Mouse (Mus musculus) left cerebral cortex, adult 11 months (tissue): ENCODE measurements at regions not wholly inside any gene's neighbourhood (a gene's known extent, or its start where the extent isn't known, plus 50 kb on each side); places are given as distances from the start of the nearest gene placed in this dataset.

Experiments
- DNase-seq: peaks from one replicate; pipeline ENCODE4 v3.0.0; 2022; ENCODE audit warnings: low spot score

DNA sequence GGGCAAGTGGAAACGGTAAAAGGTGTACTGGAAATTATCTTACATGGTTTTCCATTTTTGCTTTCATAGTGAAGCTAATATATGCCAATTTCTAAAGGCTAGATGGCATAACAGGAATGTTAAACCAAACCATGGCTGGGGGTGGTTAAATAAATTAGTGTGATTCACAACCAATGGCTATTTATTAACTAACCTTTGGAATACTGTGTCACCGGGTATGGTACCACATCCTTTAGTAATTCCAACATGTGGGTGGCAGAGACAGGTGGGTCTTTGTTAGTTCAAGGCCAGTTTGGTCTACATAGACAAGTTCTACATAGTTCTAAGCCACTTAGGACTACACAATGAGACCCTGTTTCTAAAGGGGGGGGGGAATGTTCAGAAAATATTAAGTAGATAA is 179.8 kb upstream of the Plxnc1 start:
- DNase-seq = no peak

DNA sequence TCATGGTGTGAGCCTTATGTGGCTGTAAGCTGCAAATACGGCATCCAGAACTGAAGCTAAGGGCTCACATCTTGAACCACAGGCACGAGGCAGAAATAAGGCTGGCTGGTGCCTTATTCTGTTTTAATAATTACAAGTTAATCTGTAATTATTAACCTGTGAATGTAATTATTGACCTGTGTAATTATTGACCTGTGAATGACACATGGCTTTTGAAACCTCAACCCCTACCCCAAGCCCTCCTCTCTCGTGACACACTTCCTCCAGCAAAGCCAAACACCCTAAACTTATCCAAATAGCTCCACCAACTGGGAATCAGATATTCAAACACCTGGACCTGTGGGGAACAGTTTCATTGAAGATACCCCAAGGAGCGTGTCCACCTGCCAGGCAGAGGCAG is 175.4 kb upstream of the Plxnc1 start:
- no peak for DNase-seq

DNA sequence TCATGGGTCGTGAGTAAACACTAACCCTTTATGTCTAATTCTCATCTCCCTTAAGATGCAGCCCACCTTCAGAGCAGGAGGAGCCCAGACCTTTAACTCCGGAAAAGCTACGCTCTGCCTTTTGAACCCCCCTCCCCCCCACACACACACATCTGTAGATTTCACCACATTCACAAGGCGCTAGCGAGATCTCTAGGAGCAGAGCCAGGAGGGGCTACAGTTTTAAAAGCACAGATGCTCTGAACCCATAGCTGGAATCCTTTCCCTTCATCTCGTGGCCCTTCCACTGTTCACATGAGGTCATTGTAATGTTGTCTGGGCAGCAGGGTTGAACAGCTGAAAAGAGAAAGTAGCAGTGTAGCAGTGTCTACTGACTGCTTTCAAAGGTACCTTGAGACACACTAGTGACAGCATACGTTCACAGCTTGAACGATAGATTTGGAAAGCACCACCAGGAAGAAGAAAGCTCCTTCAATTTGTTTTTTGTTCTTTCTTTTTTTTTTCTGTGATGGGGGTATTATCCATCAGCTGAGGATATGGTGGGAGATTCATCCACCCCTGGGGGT is 174.2 kb upstream of the Plxnc1 start:
- no peak for DNase-seq

DNA sequence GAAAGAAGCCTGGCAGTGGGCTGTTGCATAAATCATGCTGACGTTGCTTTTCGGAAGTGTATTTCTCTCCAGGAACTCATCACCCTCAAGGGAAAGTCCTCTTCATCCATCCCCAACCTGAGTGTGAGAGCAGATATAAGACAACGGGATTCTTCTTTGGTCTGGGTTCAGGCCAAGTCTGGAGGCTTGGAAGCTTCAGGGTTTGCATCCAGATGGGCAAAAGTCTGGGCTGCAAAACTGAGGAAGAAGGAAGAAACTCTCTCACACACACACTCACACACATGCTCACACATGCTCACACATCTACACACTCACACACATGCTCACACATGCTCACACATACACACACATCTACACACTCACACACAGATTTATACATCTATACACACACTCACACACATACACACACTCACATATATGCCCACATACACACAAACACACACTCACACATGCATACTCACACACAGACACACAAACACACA is 173.1 kb upstream of the Plxnc1 start:
- DNase-seq = no peak

DNA sequence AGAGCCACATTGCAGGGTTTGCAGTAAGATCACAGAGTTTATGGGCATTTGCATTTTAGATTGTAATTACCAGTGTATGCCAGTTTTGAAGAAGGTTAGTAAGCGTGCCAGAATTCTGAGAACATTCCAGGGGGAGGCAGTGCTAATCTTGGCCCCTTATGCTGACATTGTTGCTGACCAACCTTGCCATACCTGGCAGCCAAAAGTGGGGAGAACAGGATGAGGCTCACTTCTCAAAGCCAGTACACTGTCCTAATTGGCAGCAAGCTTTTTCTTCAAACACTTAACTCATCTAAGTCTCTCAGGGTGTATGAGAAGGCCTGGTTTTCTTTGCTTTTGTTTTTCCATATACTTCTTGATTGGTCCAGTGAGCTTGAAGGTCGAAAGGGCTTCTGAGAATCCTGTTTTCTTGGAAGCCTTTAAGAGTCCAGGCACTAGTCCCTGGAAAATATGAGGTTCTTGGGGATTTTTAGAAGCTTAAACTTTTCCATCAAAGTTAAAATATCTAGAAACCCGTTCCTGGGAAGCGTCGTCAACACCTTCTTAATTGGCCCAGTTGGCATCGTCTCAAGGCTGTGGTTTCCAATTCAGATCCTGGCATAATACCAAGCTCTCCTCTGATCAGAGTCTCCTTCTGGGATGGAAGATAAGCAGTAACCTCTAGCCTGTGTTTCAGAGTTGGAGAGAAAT is 172.6 kb upstream of the Plxnc1 start:
- no peak for DNase-seq

DNA sequence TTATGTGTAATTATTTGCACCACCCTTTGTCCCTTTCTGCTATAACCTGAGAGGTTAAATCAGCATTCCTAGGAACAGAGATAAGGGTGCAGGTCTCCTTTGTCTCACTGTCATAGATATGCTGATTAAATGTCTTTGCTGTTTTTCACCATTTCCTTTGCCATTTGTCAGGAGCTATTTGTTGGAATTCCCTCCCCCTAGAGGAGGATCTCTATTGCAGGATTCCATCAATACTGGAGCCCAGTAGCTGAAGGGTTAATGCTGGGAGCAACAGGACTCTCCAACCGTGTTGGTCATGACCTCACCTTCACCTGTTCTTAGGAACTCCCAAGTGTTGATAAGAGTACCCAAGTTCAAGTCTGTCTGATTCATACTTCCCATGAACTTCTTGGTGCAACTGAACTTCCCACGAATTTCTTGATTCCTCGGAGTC is 172.0 kb upstream of the Plxnc1 start:
- DNase-seq = no peak

DNA sequence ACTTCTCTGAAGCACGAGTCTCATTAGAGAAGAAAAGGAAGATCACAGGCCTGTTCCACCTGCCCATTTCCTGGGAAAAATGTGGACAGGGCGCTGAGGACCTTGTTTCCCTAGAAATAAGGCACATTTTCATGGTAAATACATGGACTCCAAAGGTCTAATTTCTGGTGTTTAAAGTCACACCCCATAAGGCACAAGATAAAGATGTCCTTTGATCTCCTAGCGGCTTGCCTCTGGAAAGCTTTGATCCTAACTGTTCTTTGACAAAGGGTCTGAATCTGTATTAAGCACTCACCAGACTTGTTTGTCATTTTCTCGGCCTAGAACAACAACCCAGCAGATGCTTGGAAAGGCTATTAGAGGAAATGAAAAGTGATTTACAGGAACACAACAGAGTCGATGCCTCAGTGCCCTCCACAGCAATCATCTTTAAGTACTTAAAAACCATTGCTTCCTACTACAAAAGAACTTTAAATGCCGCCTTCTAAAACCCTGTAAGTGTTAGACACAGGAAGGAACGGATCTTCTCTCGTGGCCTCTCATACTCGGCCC is 168.3 kb upstream of the Plxnc1 start:
- no peak for DNase-seq

DNA sequence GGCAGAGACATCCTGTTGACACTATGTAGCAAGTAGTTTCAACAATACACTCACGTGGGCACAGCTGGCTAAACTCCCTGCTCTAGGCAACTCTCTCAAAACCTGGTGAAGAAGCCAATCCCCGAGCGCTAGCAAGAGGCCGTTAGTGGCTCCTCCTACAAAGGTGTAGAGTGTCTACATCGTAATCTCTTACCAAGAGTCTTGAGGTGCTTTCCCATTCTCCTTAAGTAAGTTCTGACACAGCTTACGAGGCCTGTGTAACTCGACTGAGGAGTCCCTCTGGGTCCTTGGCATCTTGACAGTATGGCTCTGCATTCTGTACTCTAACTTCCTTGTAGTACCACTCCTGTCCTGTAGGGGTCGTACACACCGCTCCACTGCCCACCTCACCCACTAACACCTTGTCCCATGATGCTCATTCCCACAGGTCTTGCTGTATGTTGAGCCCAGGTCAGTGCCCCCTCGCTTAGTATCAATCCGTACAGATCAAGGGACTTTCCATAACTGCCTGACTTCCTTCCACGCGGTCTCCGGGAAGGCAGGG is 167.7 kb upstream of the Plxnc1 start:
- DNase-seq = no peak

DNA sequence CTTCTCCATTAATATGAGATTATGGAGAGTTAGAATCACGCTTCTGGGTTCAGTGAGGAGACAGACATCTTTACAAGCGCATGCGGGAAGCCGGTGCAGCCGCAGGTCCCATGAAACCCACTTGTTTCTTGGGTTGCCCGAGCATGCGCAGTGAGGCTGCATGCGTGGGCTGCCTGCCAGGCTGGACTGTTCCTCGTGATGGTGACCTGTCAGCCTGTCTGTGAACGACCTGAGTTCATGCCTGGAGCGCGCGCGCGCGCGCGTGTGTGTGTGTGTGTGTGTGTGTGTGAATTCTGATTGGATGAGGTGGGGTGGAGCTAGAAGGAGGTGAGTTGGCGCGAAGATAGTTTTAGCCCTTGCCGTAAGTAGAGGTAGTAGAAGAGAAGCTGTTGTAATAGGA is 166.2 kb upstream of the Plxnc1 start:
- no peak for DNase-seq

DNA sequence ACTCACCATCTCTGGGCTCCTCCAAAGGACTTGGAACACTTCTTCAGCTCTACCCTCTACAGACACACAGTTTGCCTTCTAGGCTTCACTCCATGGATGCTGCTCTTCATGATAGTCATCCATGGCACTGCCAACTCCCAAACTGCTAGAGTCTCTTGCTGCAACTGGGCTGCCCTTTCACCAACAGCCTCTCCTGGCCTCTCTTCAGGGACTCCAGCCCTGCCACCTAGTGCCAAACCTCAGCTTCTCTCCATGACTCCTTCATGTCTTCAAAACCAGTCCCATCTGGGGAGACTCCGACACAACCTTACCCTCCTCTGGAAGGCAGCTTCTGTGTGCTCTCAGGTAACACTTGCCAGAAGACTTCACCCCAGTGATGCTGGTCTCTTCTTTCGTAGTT is 164.9 kb upstream of the Plxnc1 start:
- no peak for DNase-seq

DNA sequence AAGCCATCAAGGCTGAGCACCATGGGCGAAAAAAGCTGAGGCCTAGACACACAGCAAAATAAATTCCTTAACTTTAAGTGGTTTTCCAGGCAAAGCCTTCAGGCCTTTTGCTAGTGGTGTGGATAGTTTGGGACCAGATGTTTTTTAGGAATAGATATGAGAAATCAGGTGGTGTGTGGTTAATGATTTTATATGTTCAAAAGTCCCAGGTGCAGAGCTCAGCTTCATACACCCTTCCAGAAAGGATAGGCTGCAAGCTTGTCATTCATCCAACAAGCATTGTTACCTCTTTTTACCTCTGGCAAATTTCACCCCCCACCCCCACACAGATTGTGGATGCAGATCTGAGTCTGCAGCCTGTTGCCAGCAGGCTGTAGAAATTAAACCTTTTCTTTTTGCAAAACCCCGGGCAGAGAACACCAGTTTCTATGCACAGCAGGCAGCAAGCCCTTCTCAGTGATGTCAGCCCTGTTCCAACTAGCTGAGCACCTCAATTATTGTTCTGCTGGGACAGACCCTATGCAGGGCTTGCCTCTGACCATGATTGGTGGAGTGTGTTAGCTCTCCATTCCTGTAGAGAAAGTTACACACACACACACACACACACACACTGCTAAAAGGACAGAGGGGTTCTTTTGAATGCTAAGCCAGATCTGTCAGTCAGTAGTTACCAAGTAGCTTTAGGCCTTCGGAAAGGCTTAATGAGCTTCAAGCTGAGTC is 163.1 kb upstream of the Plxnc1 start:
- DNase-seq = no peak

DNA sequence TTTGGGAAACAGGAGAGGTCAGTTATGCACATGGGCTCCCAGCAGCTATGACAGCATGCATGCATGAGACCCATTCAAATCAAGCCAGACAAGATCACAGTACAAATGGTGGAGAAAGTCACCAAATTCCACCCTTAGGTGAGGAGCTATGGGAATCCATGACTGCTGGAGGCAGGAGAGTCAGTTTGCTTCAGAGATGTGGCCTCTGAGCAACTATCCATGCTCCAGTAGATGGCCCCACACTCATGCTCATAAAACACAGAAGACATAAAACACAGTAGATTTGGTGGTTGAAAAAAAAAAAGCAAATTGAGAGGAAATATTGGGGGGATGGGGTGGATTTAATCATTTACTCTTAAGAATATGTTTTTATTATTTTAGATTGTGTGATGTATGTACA is 159.2 kb upstream of the Plxnc1 start:
- DNase-seq = no peak

DNA sequence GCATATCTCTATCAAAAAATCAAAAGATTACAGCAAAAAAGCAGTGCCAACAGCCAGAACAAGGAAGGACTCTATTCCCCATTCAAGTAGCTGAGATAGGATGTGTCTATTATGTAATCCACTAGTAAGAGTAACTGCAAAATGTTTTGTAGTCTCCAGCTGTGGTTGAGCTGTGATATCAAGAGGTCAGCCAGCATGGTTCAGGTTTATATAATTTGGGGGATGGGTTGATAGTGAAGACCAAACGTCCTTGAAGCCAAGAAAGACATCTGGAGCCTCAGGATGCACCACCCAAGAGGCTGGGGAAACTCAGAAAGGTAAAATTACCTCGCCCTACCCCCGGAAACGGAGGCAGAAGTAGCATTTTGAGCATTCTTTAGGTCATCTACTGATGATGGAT is 158.3 kb upstream of the Plxnc1 start:
- DNase-seq = no peak

DNA sequence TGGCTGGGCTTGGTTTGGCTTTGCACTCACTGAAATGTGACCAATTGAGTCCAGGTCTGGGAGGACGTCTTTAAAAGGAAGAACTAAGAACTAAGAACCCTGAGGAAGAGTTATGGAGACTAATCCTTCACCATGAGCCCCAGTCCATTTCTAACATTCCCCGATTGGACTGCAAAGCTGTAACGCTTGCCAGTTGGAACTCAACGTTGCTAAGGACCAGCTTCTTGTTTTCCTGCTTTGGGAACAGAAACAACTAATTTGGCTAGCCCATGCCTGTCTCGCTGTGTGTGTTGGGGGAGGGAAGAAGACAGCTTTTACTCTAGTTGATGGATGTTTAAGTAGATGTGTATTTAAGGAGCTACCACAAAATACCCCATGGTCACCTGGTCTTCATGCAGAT is 155.3 kb upstream of the Plxnc1 start:
- DNase-seq = no peak

DNA sequence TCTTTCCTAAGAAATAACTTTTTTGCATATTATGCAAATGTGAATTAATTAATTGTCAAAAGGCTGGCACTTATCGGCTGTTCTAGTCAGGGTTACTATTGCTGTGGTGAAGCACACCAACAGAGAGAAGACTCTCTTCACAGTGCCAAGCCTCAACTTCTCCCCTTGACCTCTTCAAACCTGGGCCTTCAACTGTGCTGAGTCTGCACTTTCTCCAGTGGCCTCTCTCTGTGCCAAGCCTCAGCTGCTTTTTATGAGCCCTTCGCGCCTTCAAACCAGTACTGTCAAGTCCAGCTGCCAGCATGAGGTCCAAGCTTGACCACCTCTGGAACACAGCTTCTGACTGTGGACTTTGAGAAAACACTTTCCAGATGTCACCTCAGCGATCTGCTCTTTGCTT is 151.2 kb upstream of the Plxnc1 start:
- no peak for DNase-seq

DNA sequence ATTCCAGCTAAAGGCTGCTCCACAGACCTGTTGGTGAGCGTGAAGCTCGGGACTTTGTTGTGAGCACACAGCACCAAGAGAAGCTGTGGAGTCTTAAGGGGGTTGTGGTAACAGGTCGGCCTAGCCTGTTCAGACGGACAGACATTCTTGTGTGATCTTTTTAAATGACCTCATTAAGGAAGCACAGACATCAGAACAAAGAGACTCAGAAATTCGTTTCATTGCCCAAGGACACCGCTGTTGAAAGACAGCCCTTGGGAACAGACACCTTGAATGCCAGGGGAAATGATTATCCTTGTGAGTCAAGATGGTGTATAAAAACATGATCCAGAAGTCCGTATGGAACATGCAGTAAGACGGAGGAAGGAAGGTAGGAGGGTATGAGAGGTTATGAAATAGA is 150.1 kb upstream of the Plxnc1 start:
- no peak for DNase-seq

DNA sequence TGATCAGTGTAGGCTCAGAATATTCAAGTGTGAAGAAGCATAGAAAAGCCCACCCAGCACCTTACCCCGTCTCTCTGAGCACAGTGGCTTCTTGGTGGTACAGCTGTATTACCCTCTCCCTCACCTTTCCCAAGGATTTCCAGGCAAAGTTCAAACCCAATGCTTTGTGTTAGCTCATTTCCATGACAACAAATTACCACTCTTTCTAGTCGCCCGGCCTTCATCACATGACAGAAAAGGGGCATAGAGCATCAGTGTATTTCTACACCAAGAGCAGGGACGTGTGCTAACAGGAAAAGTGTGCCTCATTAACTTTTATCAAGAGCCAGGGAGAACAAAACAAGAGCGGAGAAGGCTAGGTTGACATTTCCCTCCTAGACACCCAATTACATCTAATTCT is 148.6 kb upstream of the Plxnc1 start:
- DNase-seq = no peak

DNA sequence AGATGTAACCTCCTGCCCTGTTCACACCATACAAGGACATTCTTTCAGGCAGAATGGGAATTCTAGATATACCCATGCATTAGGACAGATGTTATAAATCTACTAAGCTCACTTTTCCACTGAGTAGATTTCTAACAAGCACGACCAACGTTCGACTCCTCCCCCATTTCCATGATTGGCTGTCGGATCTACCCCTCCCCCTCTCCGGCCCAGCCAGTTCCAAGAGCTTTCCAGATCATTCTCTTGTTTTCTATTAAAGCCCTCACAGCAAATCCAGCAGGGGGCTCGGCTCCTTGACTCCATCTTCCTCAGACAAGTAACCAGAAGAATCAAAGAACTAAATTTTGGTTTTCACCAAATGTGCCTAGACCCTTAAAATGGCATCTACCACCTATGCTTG is 146.5 kb upstream of the Plxnc1 start:
- no peak for DNase-seq

DNA sequence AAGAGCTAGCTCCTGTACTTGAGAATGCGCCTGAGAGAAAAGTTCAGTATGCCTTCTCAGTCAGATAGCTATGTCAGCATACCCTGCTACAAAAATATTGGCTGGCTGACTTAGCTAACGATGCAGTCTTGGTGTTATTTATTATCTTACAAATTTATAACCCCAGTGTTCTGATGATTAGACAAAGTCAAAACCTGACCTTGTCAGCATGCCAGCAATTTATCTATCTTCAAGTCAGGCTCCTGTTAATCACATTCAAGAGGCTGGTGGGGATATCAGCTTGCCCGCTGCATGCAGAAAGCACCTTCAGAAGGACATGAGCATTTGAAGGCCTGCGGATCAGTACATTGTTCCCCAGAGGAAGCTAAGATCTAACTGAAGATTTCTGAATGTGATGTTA is 146.0 kb upstream of the Plxnc1 start:
- DNase-seq = no peak

DNA sequence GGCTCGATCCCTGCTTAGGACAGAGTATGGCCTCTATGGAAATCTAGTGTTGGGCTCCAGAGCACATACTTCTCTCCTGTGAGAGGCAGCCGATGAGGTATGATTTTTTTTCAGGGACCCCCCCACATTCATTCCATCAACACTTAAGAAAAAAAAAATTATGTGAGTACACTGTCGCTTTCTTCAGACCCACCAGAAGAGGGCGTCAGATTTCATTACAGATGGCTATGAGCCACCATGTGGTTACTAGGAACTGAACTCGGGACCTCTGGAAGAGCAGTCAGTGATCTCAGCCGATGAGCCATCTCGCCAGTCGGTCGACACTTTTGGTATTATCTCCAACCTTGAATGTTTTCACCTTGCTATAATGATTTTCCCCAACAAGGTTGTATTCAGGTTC is 145.4 kb upstream of the Plxnc1 start:
- no peak for DNase-seq

DNA sequence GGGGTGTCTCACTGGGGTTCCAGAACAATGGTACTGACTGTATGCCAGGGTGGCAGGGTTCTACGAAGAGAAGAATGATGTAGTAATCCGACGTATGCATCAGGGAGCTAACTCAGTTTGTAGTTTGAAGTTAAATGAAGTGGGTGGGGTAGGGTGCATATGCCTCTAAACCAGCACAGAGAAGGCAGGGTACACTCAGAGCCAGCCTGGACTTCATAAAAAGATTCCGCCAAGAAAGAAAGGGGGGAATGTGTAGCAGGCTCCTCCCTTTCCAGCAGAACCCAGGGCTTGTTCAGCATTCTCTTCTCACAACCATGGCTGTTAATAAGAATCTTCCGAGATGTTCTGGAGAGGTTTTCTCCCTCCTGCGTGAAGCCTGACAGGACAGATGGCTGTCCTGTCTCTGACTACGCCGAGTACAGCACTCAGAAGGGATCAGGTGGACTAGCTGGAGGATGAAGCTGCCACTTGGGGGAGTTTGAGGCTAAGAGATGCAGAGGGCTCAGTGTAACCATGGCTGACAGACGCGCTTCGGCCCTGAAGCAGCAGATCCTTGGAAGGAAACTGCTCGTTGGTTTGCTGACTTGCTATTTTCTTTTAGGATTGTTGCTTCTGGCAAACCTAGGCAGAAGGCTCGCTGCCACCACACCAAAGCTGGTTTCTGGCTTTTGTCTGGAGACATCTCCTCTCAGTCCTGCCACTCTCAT is 143.4 kb upstream of the Plxnc1 start:
- DNase-seq = peak; percentile 43

DNA sequence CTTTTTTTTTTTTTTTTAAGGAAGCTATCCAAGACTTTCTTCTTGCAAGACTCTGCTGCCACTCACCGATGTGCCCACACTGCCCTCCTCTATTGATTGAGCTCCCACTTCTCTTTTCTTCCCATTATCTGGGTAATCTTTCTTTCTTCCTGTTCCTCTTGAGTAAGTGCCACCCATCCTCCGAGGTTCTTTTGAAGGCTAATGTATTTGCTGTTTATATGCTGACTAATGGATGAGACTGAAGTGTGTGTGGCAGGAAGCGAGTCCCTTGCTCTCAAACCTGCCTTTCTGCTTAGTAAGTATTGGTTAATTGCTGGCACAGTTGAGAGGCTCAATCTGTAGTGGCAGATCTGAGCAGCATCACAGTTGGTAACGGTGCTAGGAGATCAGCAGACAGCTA is 142.1 kb upstream of the Plxnc1 start:
- no peak for DNase-seq
